Mouse (Mus musculus) layer of hippocampus, adult 2 months (tissue): ENCODE results near the gene Rasgrf1. TPM values are rescaled to one million over a fixed set of nuclear protein-coding genes. Genes with fewer than 3 reads are reported as not detected.
A peak's percentile ranks its signal among the peaks of the same experiment; 100 is the strongest.

ENCODE experiments used
- DNase-seq, 2 experiments: peaks; one replicate each; pipeline ENCODE4 v3.0.0; 2022; ENCODE audit warnings: low spot score in 2 of 2
- H3K27ac ChIP-seq: fragments of 200-600 bp; 2 replicates; pipeline ENCODE4 v1.8.1; 2022
- H3K4me3 ChIP-seq: fragments of 200-600 bp; 2 replicates; pipeline ENCODE4 v1.8.1; 2022; ENCODE audit warnings: mild to moderate bottlenecking
- CTCF ChIP-seq: fragments of 200-600 bp; conservative IDR thresholded peaks from 2 replicates; pipeline ENCODE4 v1.8.1; 2022; ENCODE audit warnings: antibody characterized with exemption, mild to moderate bottlenecking, moderate library complexity
- total RNA-seq, 2 experiments: library from RNA; stranded (reverse); gene quantifications; 2 replicates each; pipeline ENCODE4 v1.2.3; 2021

The Rasgrf1 gene
- total RNA-seq, 2 experiments from 2014 or later, result 480 to 498 TPM

- TF ChIP-seq CTCF, result no peak
- H3K4me3 ChIP-seq, result peak overlapping the region; percentile 83
- no peak for DNase-seq
- peak overlapping the region; percentile 36; the same call in 1 of the 2 replicates for H3K27ac ChIP-seq
These were observed 2.3 kb downstream of the Rasgrf1 start for GRCm38 (mm10) chr9:89911891-89912549.

DNA sequence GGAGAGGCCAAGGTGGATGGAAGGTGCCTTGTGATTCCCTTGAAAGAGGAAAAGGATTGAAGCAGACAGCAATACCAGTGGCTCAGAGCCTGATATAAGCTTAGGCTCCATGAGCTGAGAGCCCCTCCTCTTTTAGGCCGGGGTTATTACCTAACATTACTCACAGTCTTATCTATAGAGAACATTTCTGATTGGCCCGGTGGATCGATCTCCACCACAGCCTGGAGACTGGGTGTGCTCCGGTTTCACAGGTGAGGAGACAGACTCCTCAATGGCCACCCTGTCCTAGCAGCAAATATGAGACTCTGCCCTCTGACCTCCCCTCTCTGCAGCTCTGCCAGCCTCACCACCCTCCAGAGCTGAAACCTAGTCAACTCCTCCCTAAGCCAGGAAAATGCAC lies 3.4 kb downstream of the Rasgrf1 start:
- Histone ChIP-seq H3K4me3 (peak overlapping the region; percentile 83; the same call in 1 of the 2 replicates), H3K27ac (no peak overlapping the region)
- DNase-seq, result no peak
- no peak for TF ChIP-seq CTCF

- DNase-seq, result no peak
- no peak overlapping the region for H3K27ac ChIP-seq
- no peak for TF ChIP-seq CTCF
These were observed 6.8 kb downstream of the Rasgrf1 start for GRCm38 (mm10) chr9:89916471-89916870.

DNA sequence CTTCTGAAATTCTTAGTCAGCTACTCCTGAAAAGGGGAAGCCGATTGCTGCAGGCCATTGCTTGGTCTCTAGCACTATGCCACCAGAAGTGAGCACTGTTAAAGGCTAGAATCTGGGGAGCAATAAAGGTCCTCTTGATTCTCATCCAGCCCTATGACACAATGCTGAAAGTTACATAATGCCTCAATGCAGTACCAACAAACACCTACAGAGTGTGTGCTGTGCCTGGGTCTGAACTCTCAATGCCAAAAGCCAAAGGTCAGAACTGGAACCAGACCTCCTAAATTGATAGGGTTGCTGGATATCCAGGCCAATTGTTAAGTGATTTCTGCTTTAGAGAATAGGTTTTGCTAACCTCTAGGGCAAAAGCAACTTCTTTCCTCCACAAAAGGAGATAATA lies 7.7 kb downstream of the Rasgrf1 start:
- Histone ChIP-seq H3K4me3 (no peak overlapping the region), H3K27ac (peak overlapping the region; percentile 23; the same call in 1 of the 2 replicates)
- no peak for DNase-seq
- peak; percentile 60 for TF ChIP-seq CTCF

More at GRCm38 (mm10) chr9:89916471-89916870, 6.8 kb downstream of the Rasgrf1 start:
- no peak overlapping the region for H3K4me3 ChIP-seq

DNA sequence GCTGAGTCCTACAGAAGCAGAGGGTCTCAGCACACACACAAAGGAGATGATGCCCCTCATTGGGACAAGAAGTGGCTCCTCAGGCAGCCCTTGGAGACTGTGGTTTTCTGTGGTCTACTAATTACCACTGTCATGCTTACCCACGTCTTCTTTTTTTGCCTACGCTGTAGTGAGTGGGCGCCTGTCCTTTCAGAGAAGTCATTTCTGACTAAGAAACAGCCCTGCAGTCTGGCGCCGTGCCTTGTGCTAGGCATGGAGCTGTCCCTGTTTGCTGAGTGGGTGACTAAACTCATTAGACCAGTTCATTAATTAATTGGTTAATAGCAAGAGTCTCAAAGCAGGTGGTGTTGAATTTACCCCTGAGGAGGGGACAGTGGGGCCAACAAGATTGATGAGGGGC lies 9.1 kb downstream of the Rasgrf1 start:
- Histone ChIP-seq H3K27ac (no peak overlapping the region), H3K4me3 (no peak overlapping the region)
- TF ChIP-seq CTCF, result no peak
- DNase-seq, result peak in 1 of 2 experiments; percentile 59

DNA sequence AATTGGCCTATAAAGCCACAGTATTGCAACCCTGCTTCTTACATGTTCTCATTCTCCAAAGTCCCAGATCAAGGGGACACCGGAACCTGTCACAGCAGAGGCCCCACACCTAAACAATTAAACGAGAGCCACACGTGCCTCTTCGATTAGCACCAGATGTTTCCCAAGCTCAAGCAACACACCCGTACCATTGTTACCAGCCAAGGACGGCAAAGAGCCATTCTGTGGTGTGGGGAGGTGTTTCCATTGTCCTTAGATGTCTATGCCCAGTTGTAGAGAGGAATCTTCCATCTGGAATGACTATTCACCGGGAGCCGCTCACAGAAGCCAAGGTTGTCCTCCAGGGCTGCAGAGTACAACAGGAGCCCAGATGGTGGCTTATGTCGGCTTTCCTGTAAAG lies 11.4 kb downstream of the Rasgrf1 start:
- no peak for DNase-seq
- H3K4me3 ChIP-seq, result no peak overlapping the region
- no peak for TF ChIP-seq CTCF
- H3K27ac ChIP-seq, result no peak overlapping the region

- no peak for TF ChIP-seq CTCF
- Histone ChIP-seq H3K27ac (no peak overlapping the region), H3K4me3 (no peak overlapping the region)
- DNase-seq, result no peak
These were observed 13.0 kb downstream of the Rasgrf1 start for GRCm38 (mm10) chr9:89922666-89923065.

DNA sequence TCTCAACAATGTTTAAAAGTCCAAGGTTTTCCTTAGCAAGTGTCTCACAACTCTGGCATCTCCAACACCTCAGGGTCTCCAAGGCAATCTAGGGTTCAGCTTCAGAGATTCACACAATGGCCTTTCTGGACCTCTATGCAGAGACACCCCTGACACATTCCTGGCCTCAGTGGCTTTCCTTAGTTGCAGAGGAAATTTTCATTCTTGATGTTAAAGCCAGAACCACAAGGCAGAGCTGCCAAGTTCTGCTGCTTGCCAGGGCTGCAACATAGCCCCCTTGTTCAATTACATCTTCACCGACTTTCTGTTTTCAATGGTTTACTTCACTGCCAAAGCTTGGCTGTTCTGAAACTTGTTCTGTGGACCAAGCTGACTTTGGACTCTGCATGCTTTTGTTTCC lies 15.1 kb downstream of the Rasgrf1 start:
- DNase-seq, result no peak
- TF ChIP-seq CTCF, result no peak
- no peak overlapping the region for H3K4me3 ChIP-seq
- no peak overlapping the region for H3K27ac ChIP-seq

GRCm38 (mm10) chr9:89928497-89928896 lies 18.8 kb downstream of the Rasgrf1 start:
- DNase-seq, result no peak
- no peak overlapping the region for H3K4me3 ChIP-seq
- no peak for TF ChIP-seq CTCF
- no peak overlapping the region for H3K27ac ChIP-seq

GRCm38 (mm10) chr9:89940428-89940827 lies 30.7 kb downstream of the Rasgrf1 start:
- Histone ChIP-seq H3K4me3 (no peak overlapping the region), H3K27ac (no peak overlapping the region)
- peak; percentile 54 for TF ChIP-seq CTCF
- DNase-seq, result no peak

DNA sequence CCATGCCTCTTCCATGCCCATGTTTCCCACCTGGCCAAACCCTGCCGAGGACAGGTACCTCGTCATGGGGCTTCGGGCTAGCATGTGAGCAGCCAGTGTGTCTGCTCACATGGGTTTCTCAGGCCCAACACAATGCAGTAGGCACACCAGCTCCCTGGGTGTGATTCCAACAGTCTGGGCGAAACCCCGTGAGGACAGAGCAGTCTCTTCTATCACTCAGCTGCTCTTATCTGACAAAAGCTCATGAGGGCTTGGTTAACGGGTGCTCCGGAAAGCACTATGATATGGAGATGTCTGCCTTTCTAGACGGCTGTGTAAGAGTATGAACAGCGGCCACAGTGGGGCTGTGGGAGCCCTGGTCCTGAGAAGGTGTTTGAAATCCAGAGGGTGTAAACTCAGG lies 37.1 kb downstream of the Rasgrf1 start:
- no peak for DNase-seq
- H3K27ac ChIP-seq, result no peak overlapping the region
- no peak overlapping the region for H3K4me3 ChIP-seq
- no peak for TF ChIP-seq CTCF

DNA sequence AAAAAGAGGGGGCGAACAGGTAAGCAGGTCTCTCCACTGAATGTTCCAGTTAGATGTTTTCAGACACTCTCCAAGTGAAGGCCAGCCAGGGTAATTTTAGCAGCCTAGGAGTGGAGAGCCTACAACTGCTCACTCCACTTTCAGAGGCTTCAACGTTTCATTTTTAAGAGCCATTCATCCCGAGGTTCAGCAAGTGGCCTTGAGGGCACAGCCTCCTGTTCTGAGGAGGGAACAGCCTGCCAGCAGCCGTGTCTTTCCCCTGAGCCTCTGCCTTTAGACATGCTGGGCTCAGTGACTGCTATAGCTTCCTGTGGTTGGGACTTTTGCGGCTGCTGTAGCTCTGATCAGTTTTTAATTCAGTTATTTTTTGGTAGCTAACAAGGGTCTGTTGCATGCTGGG lies 38.9 kb downstream of the Rasgrf1 start:
- H3K4me3 ChIP-seq, result no peak overlapping the region
- no peak overlapping the region for H3K27ac ChIP-seq
- DNase-seq, result no peak
- no peak for TF ChIP-seq CTCF

DNA sequence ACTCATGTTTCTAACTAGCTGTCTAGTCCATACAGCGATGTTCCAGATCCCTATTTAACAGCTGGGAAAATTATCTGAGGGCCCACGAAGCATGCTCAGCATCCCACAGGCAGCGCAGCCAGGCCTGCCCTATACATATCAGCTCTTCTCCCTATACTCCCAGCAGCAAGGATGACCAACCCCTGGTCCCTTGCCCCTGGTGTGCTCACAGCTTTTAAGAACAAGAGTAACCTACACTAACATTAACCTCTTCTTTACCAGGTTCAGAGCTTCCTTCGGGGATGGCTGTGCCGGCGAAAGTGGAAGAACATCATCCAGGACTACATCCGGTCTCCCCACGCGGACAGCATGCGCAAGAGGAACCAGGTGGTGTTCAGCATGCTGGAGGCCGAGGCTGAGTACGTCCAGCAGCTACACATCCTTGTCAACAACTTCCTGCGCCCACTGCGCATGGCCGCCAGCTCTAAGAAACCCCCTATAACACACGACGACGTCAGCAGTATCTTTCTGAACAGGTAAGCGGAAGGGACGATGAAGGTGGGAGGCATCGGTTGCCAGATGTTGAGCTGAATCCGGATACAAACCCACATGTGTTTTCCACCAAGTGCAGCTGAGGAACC lies 44.0 kb downstream of the Rasgrf1 start:
- no peak for TF ChIP-seq CTCF
- peak in 1 of 2 experiments; percentile 6 for DNase-seq
- Histone ChIP-seq H3K4me3 (no peak overlapping the region), H3K27ac (no peak overlapping the region)
